In the genomic region with DNA sequence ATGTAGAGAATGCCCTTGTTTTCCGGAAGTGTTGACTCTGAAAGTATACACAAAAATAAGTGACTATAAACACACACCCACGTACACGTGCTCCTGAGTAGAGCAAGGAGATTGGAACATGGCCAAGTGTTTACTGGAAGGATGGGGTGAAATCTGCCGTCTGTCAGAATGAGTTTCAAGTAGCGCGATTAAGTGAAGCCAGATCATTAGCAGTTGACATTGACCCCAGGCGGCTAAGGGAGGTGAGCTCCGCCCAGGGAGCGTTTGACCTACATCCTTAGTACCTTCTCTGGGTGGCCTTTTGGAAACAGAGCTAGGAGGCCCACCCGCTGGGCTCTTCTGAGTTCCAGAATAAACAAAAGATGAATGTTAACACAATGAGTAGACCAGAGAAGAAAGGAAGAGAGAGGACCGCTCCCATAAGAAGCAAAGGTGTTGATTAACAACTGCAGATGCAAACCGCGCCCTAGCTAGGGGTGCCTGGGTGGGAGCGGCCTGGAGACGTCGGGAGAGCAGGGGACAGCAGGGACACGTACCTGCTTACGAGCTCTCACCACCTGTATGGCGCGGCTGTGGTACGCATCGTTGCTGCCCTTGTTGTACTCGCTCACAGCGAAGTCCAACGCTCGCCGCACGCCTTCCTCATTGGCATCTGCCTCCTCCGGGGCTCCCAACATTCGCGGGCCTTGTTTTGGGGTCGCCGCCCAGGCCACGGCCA, we compare ENCODE assay signal across 8 mouse cellular contexts. TPM values are rescaled to one million over a fixed set of nuclear protein-coding genes. Genes with fewer than 3 reads are reported as not detected.
DNase-seq lines count a peak whose midpoint lies in the region; ATAC-seq and TF ChIP-seq lines count a peak whose summit lies in the region.

No protein-coding gene starts in this region.

- peak overlapping the region; percentile 30; the same call in 1 of the 2 replicates for H3K27ac ChIP-seq in thymus, adult 2 months (ENCODE audit: control insufficient read depth, insufficient read depth, low read length)
- H3K27ac ChIP-seq in kidney, embryonic 14.5 days (ENCODE audit: low read depth, low read length), result peak overlapping the region; percentile 91
- peak overlapping the region; percentile 98 for H3K27ac ChIP-seq in stomach, embryonic 16.5 days (ENCODE audit: low read length)

- H3K4me2 ChIP-seq in kidney, embryonic 14.5 days (replicated peaks; ENCODE audit: low read depth, low read length), result peak overlapping the region; percentile 80
- H3K4me2 ChIP-seq in stomach, embryonic 16.5 days (ENCODE audit: low read depth, low read length), result peak overlapping the region; percentile 71

- TF ChIP-seq POLR2A in thymus, adult 2 months (IDR thresholded peaks at IDR 0.05; ENCODE audit: control insufficient read depth, extremely low read depth, insufficient read depth, low read length, poor library complexity), result no peak

- DNase-seq in thymus, adult 2 months, result no peak
- no peak for DNase-seq in thymus, postnatal 10 days (ENCODE audit: low spot score in 2 of 2)
- DNase-seq in cerebellum, adult 9-10 months, result peak; percentile 59
- peak; percentile 62 for DNase-seq in heart, adult 8-10 months (ENCODE audit: low spot score)
- DNase-seq in lung, postnatal 36 days, result peak; percentile 72
- no peak for DNase-seq in natural killer cell, adult 2 months (ENCODE audit: low spot score in 2 of 2)

- H3K4me1 ChIP-seq in thymus, adult 2 months (replicated peaks; ENCODE audit: control insufficient read depth, insufficient read depth, low read length), result peaks cover 20% of the 10 kb centered on the region
- H3K4me1 ChIP-seq in kidney, embryonic 14.5 days (ENCODE audit: control insufficient read depth, insufficient read depth, low read length), result peaks cover 15% of the 10 kb centered on the region
- H3K4me1 ChIP-seq in stomach, embryonic 16.5 days (ENCODE audit: control insufficient read depth, insufficient read depth, low read length), result peaks cover 31% of the 10 kb centered on the region

- WGBS in thymus, adult 2 months, result under 1% methylated on average over 34 of the region's 34 CpGs
- 1% methylated on average over 34 of the region's 34 CpGs for WGBS in kidney, embryonic 14.5 days
- WGBS in stomach, embryonic 16.5 days, result 0% methylated on average over 34 of the region's 34 CpGs

- H3K36me3 ChIP-seq in thymus, adult 2 months (ENCODE audit: control insufficient read depth, insufficient read depth, low read length), result peaks cover 5% of the 10 kb centered on the region; the same call in 1 of the 2 replicates
- peaks cover 16% of the 10 kb centered on the region; the same call in 1 of the 2 replicates for H3K36me3 ChIP-seq in kidney, embryonic 14.5 days (ENCODE audit: control insufficient read depth, insufficient read depth, low read length)
- peaks cover 9% of the 10 kb centered on the region; the same call in 1 of the 2 replicates for H3K36me3 ChIP-seq in stomach, embryonic 16.5 days (ENCODE audit: control insufficient read depth, insufficient read depth, low read length)

- ATAC-seq in kidney, embryonic 14.5 days (ENCODE audit: low FRiP score, low TSS enrichment), result peak; percentile 67
- peak; percentile 46 for ATAC-seq in stomach, embryonic 16.5 days (ENCODE audit: insufficient read depth, low FRiP score)

- no peak for TF ChIP-seq CTCF in thymus, adult 2 months (IDR thresholded peaks at IDR 0.05; ENCODE audit: borderline replicate concordance, control insufficient read depth, extremely low read depth, insufficient read depth, low read length, poor library complexity)

- H3K9ac ChIP-seq in kidney, embryonic 14.5 days (ENCODE audit: low read depth, low read length), result peak overlapping the region; percentile 84
- H3K9ac ChIP-seq in stomach, embryonic 16.5 days (ENCODE audit: low read length), result peak overlapping the region; percentile 95

- H3K4me3 ChIP-seq in thymus, adult 2 months (ENCODE audit: control insufficient read depth, insufficient read depth, low read length), result peak overlapping the region; percentile 88
- H3K4me3 ChIP-seq in kidney, embryonic 14.5 days (ENCODE audit: low read length), result peak overlapping the region; percentile 92
- peak overlapping the region; percentile 89 for H3K4me3 ChIP-seq in stomach, embryonic 16.5 days (replicated peaks; ENCODE audit: low read length)

- H3K9me3 ChIP-seq in kidney, embryonic 14.5 days (ENCODE audit: control insufficient read depth, low read length), result no peaks in the 10 kb centered on the region
- H3K9me3 ChIP-seq in stomach, embryonic 16.5 days (replicated peaks; ENCODE audit: control insufficient read depth, low read length), result no peaks in the 10 kb centered on the region

- H3K27me3 ChIP-seq in thymus, adult 2 months (ENCODE audit: control insufficient read depth, insufficient read depth, low read length), result no peaks in the 10 kb centered on the region
- no peaks in the 10 kb centered on the region for H3K27me3 ChIP-seq in kidney, embryonic 14.5 days (ENCODE audit: control insufficient read depth, insufficient read depth, low read length)
- no peaks in the 10 kb centered on the region for H3K27me3 ChIP-seq in stomach, embryonic 16.5 days (ENCODE audit: control insufficient read depth, insufficient read depth, low read length)

RNA-seq across cellular contexts. Expression of gene Cst3, which starts 0.7 kb away (rescaled TPM):
- polyA plus RNA-seq in thymus, adult 2 months (2012; rRNA removed), result 843 and 1,366 TPM in 2 replicates
- total RNA-seq in heart, adult 8-10 months (2022), result 1,000 to 10,000 TPM in 1 of 4 experiments, 100 to 1,000 TPM in 3; 949 to 1,042 (median 983) TPM
- 391 and 459 TPM in 2 replicates for polyA plus RNA-seq in kidney, embryonic 14.5 days (2014; fragmentation: Nextera tagmentation; extraction: Ambion mirVana)
- polyA plus RNA-seq in stomach, embryonic 16.5 days (2015; fragmentation: Nextera tagmentation; extraction: Ambion mirVana), result 470 and 499 TPM in 2 replicates

RNA-seq across cellular contexts. Expression of gene 9230104L09Rik, which starts 9.9 kb away (rescaled TPM):
- 0.30 TPM in 1 of 2 replicates, not detected in the other for polyA plus RNA-seq in thymus, adult 2 months (2012; rRNA removed)
- total RNA-seq in heart, adult 8-10 months (2022), result 1 to 10 TPM in 2 of 4 experiments, under 1 TPM in 2; 0.63 to 1.4 (median 0.89) TPM
- not detected in 2 replicates for polyA plus RNA-seq in kidney, embryonic 14.5 days (2014; fragmentation: Nextera tagmentation; extraction: Ambion mirVana)
- polyA plus RNA-seq in stomach, embryonic 16.5 days (2015; fragmentation: Nextera tagmentation; extraction: Ambion mirVana), result not detected in 2 replicates

RNA-seq across cellular contexts. Expression of gene Cst9, which starts 39.8 kb away (rescaled TPM):
- polyA plus RNA-seq in thymus, adult 2 months (2012; rRNA removed), result 0.44 TPM in 1 of 2 replicates, not detected in the other
- 1 to 10 TPM in 1 of 4 experiments, under 1 TPM in 3; 0.54 to 1.1 (median 0.83) TPM for total RNA-seq in heart, adult 8-10 months (2022)
- not detected in 2 replicates for polyA plus RNA-seq in kidney, embryonic 14.5 days (2014; fragmentation: Nextera tagmentation; extraction: Ambion mirVana)
- not detected in 2 replicates for polyA plus RNA-seq in stomach, embryonic 16.5 days (2015; fragmentation: Nextera tagmentation; extraction: Ambion mirVana)

RNA-seq across cellular contexts. Expression of gene Cst13, which starts 54.9 kb away (rescaled TPM):
- polyA plus RNA-seq in thymus, adult 2 months (2012; rRNA removed), result not detected in 2 replicates
- total RNA-seq in heart, adult 8-10 months (2022), result not detected
- not detected in 2 replicates for polyA plus RNA-seq in kidney, embryonic 14.5 days (2014; fragmentation: Nextera tagmentation; extraction: Ambion mirVana)
- not detected in 2 replicates for polyA plus RNA-seq in stomach, embryonic 16.5 days (2015; fragmentation: Nextera tagmentation; extraction: Ambion mirVana)

Comparison
In these comparisons a context has a peak if more than half of its experiments do, and no peak if none do; other contexts are left out.
1. DNase-seq: peak in cerebellum, adult 9-10 months (single experiment), heart, adult 8-10 months (single experiment) and lung, postnatal 36 days (single experiment); none in thymus, adult 2 months (single experiment), thymus, postnatal 10 days (0 of 2) and natural killer cell, adult 2 months (0 of 2).
2. H3K27ac ChIP-seq: peak in every context shown above with its lines; median percentile 98 in stomach, embryonic 16.5 days; 91 in kidney, embryonic 14.5 days; 30 in thymus, adult 2 months.
3. Peak in every context shown above with its lines, with median percentiles within 50 percentile points of each other: H3K4me3 ChIP-seq.